8 mouse cellular contexts compared by ENCODE assay signal in genomic region chr11:106065073-106065922, GRCm38 (mm10). TPM values are rescaled to one million over a fixed set of nuclear protein-coding genes. Genes with fewer than 3 reads are reported as not detected.
DNase-seq lines count a peak whose midpoint lies in the region; ATAC-seq and TF ChIP-seq lines count a peak whose summit lies in the region.

No protein-coding gene starts in this region.

- H3K27ac ChIP-seq in kidney, postnatal 0 days, result peak overlapping the region; percentile 96
- peak overlapping the region; percentile 86; the same call in 1 of the 2 replicates for H3K27ac ChIP-seq in embryonic facial prominence, embryonic 12.5 days
- H3K27ac ChIP-seq in intestine, embryonic 16.5 days (ENCODE audit: low read length), result no peak overlapping the region

- H3K4me2 ChIP-seq in kidney, postnatal 0 days (ENCODE audit: low read length), result peak overlapping the region; percentile 73
- H3K4me2 ChIP-seq in embryonic facial prominence, embryonic 12.5 days (replicated peaks), result peak overlapping the region; percentile 82
- H3K4me2 ChIP-seq in intestine, embryonic 16.5 days (ENCODE audit: low read depth, low read length), result peak overlapping the region; percentile 43

- 0 out of 2 replicates have a peak, but pooled peaks cover 4% of the 10 kb centered on the region for H3K4me1 ChIP-seq in kidney, postnatal 0 days (replicated peaks; ENCODE audit: insufficient read depth, low read length)
- H3K4me1 ChIP-seq in embryonic facial prominence, embryonic 12.5 days, result peaks cover 5% of the 10 kb centered on the region; the same call in 1 of the 2 replicates
- peaks cover 5% of the 10 kb centered on the region; the same call in 1 of the 2 replicates for H3K4me1 ChIP-seq in intestine, embryonic 16.5 days (ENCODE audit: control insufficient read depth, insufficient read depth, low read length)

- ATAC-seq in kidney, postnatal 0 days (replicated peaks; ENCODE audit: low FRiP score, low read depth), result peak; percentile 9; the same call in 1 of the 2 replicates
- ATAC-seq in embryonic facial prominence, embryonic 12.5 days (ENCODE audit: insufficient number of reproducible peaks, insufficient read depth, low FRiP score, low TSS enrichment), result no peak
- peak; percentile 21 for ATAC-seq in intestine, embryonic 16.5 days

- H3K27me3 ChIP-seq in kidney, postnatal 0 days (ENCODE audit: insufficient read depth, low read length), result no peaks in the 10 kb centered on the region
- H3K27me3 ChIP-seq in embryonic facial prominence, embryonic 12.5 days, result no peaks in the 10 kb centered on the region
- no peaks in the 10 kb centered on the region for H3K27me3 ChIP-seq in intestine, embryonic 16.5 days (replicated peaks; ENCODE audit: control insufficient read depth, insufficient read depth, low read length)

- WGBS in kidney, postnatal 0 days, result 36% methylated on average over 18 of the region's 18 CpGs
- 42% methylated on average over 18 of the region's 18 CpGs for WGBS in embryonic facial prominence, embryonic 12.5 days
- WGBS in intestine, embryonic 16.5 days, result 37% methylated on average over 18 of the region's 18 CpGs

- H3K36me3 ChIP-seq in kidney, postnatal 0 days (ENCODE audit: insufficient read depth, low read length), result no peaks in the 10 kb centered on the region
- H3K36me3 ChIP-seq in embryonic facial prominence, embryonic 12.5 days, result 0 out of 2 replicates have a peak, but pooled peaks cover 3% of the 10 kb centered on the region
- no peaks in the 10 kb centered on the region for H3K36me3 ChIP-seq in intestine, embryonic 16.5 days (ENCODE audit: control insufficient read depth, insufficient read depth, low read length)

- peak overlapping the region; percentile 85; the same call in 1 of the 2 replicates for H3K9ac ChIP-seq in kidney, postnatal 0 days (ENCODE audit: low read depth, low read length)
- H3K9ac ChIP-seq in embryonic facial prominence, embryonic 12.5 days, result peak overlapping the region; percentile 90; the same call in 1 of the 2 replicates
- H3K9ac ChIP-seq in intestine, embryonic 16.5 days (ENCODE audit: low read depth, low read length), result peak overlapping the region; percentile 21; the same call in 1 of the 2 replicates

- DNase-seq in kidney, postnatal 0 days (ENCODE audit: low spot score), result no peak
- no peak for DNase-seq in kidney, adult 9 months
- DNase-seq in naive thymus-derived CD4-positive, alpha-beta T cell, adult 2 months (ENCODE audit: low read depth), result peak; percentile 25
- DNase-seq in cerebellum, postnatal 14 days, result no peak
- DNase-seq in cerebellum, postnatal 25 days, result no peak
- DNase-seq in urinary bladder, postnatal 4 days (ENCODE audit: low spot score in 2 of 2), result no peak

- no peaks in the 10 kb centered on the region for H3K9me3 ChIP-seq in kidney, postnatal 0 days (replicated peaks; ENCODE audit: low read length)
- H3K9me3 ChIP-seq in embryonic facial prominence, embryonic 12.5 days, result no peaks in the 10 kb centered on the region
- H3K9me3 ChIP-seq in intestine, embryonic 16.5 days (ENCODE audit: control insufficient read depth, low read length), result no peaks in the 10 kb centered on the region

- H3K4me3 ChIP-seq in kidney, postnatal 0 days (replicated peaks; ENCODE audit: low read depth, low read length), result peak overlapping the region; percentile 74
- peak overlapping the region; percentile 92 for H3K4me3 ChIP-seq in embryonic facial prominence, embryonic 12.5 days
- H3K4me3 ChIP-seq in intestine, embryonic 16.5 days (ENCODE audit: low read length), result peak overlapping the region; percentile 86

- TF ChIP-seq CTCF in kidney, postnatal 0 days (IDR thresholded peaks at IDR 0.05; ENCODE audit: low read depth), result no peak

RNA-seq across cellular contexts. Expression of gene Taco1, which starts 0.6 kb away (rescaled TPM):
- 10.5 and 10.8 TPM in 2 replicates for polyA plus RNA-seq in kidney, postnatal 0 days (2015; fragmentation: Nextera tagmentation; extraction: Ambion mirVana)
- 10.8 and 11.1 TPM in 2 replicates for polyA plus RNA-seq in embryonic facial prominence, embryonic 12.5 days (2016; fragmentation: Nextera tagmentation; extraction: Ambion mirVana)
- 14.0 and 17.7 TPM in 2 replicates for polyA plus RNA-seq in intestine, embryonic 16.5 days (2015; fragmentation: Nextera tagmentation; extraction: Ambion mirVana)

RNA-seq across cellular contexts. Expression of gene Map3k3, which starts 19.1 kb away (rescaled TPM):
- 20.0 and 20.5 TPM in 2 replicates for polyA plus RNA-seq in kidney, postnatal 0 days (2015; fragmentation: Nextera tagmentation; extraction: Ambion mirVana)
- 31.8 and 33.8 TPM in 2 replicates for polyA plus RNA-seq in embryonic facial prominence, embryonic 12.5 days (2016; fragmentation: Nextera tagmentation; extraction: Ambion mirVana)
- polyA plus RNA-seq in intestine, embryonic 16.5 days (2015; fragmentation: Nextera tagmentation; extraction: Ambion mirVana), result 5.7 and 6.1 TPM in 2 replicates

RNA-seq across cellular contexts. Expression of gene Dcaf7, which starts 28.6 kb away (rescaled TPM):
- polyA plus RNA-seq in kidney, postnatal 0 days (2015; fragmentation: Nextera tagmentation; extraction: Ambion mirVana), result 41.0 and 43.1 TPM in 2 replicates
- 90.6 and 93.4 TPM in 2 replicates for polyA plus RNA-seq in embryonic facial prominence, embryonic 12.5 days (2016; fragmentation: Nextera tagmentation; extraction: Ambion mirVana)
- 42.7 and 48.0 TPM in 2 replicates for polyA plus RNA-seq in intestine, embryonic 16.5 days (2015; fragmentation: Nextera tagmentation; extraction: Ambion mirVana)

RNA-seq across cellular contexts. Expression of gene Kcnh6, which starts 57.4 kb away (rescaled TPM):
- polyA plus RNA-seq in kidney, postnatal 0 days (2015; fragmentation: Nextera tagmentation; extraction: Ambion mirVana), result 0.05 and 0.10 TPM in 2 replicates
- polyA plus RNA-seq in embryonic facial prominence, embryonic 12.5 days (2016; fragmentation: Nextera tagmentation; extraction: Ambion mirVana), result 1.3 and 3.4 TPM in 2 replicates
- 2.1 and 2.6 TPM in 2 replicates for polyA plus RNA-seq in intestine, embryonic 16.5 days (2015; fragmentation: Nextera tagmentation; extraction: Ambion mirVana)

Comparison
In these comparisons a context has a peak if more than half of its experiments do, and no peak if none do; other contexts are left out.
1. H3K9ac ChIP-seq: peak in every context shown above with its lines; median percentile 90 in embryonic facial prominence, embryonic 12.5 days; 85 in kidney, postnatal 0 days; 21 in intestine, embryonic 16.5 days.